Mouse (Mus musculus): Measurements from ENCODE around the gene Ago3. TPM values are rescaled to one million over a fixed set of nuclear protein-coding genes. Genes with fewer than 3 reads are reported as not detected.

Ago3 gene
- total RNA-seq, 2 experiments from 2014 or later: 14.5 to 15.0 TPM

- intact Hi-C loops (cut with DNase I): no loop called here
- DNase-seq: no peak
These were observed 542 bp downstream of the Ago3 start for GRCm38 (mm10) chr4:126428682-126429346.

GRCm38 (mm10) chr4:126423866-126424265, 5.5 kb downstream of the Ago3 start:
- no peak for DNase-seq
- intact Hi-C loops (cut with DNase I): no loop called here

- intact Hi-C loops (cut with DNase I): no loop called here
- no peak for DNase-seq
These were observed 13.6 kb downstream of the Ago3 start for GRCm38 (mm10) chr4:126415707-126416106.

GRCm38 (mm10) chr4:126412526-126412925, 16.8 kb downstream of the Ago3 start:
- intact Hi-C loops (cut with DNase I): no loop called here
- no peak for DNase-seq

- peak; percentile 8 to 29 for DNase-seq
- intact Hi-C loops (cut with DNase I): no loop called here
These were observed 57.9 kb downstream of the Ago3 start for GRCm38 (mm10) chr4:126371497-126371896.

GRCm38 (mm10) chr4:126360069-126360468, 69.3 kb downstream of the Ago3 start:
- no peak for DNase-seq
- intact Hi-C loops (cut with DNase I): no loop called here

GRCm38 (mm10) chr4:126343451-126343850, 85.9 kb downstream of the Ago3 start:
- no peak for DNase-seq
- intact Hi-C loops (cut with DNase I): no loop called here

- intact Hi-C loops (cut with DNase I): no loop called here
These were observed 89.9 kb downstream of the Ago3 start for GRCm38 (mm10) chr4:126339461-126339860.

GRCm38 (mm10) chr4:126332358-126332757, 97.0 kb downstream of the Ago3 start:
- no peak for DNase-seq
- intact Hi-C loops (cut with DNase I): no loop called here

More at GRCm38 (mm10) chr4:126339461-126339860, 89.9 kb downstream of the Ago3 start:
- DNase-seq: no peak

GRCm38 (mm10) chr4:126331751-126332150, 97.6 kb downstream of the Ago3 start:
- DNase-seq: no peak
- intact Hi-C loops (cut with DNase I): no loop called here

GRCm38 (mm10) chr4:126330295-126330694, 99.1 kb downstream of the Ago3 start:
- no peak for DNase-seq
- intact Hi-C loops (cut with DNase I): no loop called here

GRCm38 (mm10) chr4:126326036-126326435, 103.3 kb downstream of the Ago3 start:
- no peak for DNase-seq
- intact Hi-C loops (cut with DNase I): no loop called here

GRCm38 (mm10) chr4:126325281-126325861, 104.0 kb downstream of the Ago3 start, which contains the start of gene Tekt2:
Gene Tekt2 (minus strand): TSS chr4:126325688.
- DNase-seq: no peak
- intact Hi-C loops (cut with DNase I): no loop called here

- no peak for DNase-seq
- intact Hi-C loops (cut with DNase I): no loop called here
These were observed 104.5 kb downstream of the Ago3 start for GRCm38 (mm10) chr4:126324861-126325260.

GRCm38 (mm10) chr4:126322646-126323045, 106.7 kb downstream of the Ago3 start:
- no peak for DNase-seq
- intact Hi-C loops (cut with DNase I): no loop called here

- intact Hi-C loops (cut with DNase I): no loop called here
- no peak for DNase-seq
These were observed 107.4 kb downstream of the Ago3 start for GRCm38 (mm10) chr4:126321854-126322511.

GRCm38 (mm10) chr4:126321111-126321853, 108.1 kb downstream of the Ago3 start, which contains the start of gene Adprhl2:
Gene Adprhl2 (minus strand): TSS chr4:126321703.
- intact Hi-C loops (cut with DNase I): no loop called here
- peak; percentile 99 to 100 for DNase-seq

GRCm38 (mm10) chr4:126319806-126320205, 109.5 kb downstream of the Ago3 start:
- no peak for DNase-seq
- intact Hi-C loops (cut with DNase I): no loop called here

GRCm38 (mm10) chr4:126316443-126317040, 112.8 kb downstream of the Ago3 start:
- no peak for DNase-seq
- intact Hi-C loops (cut with DNase I): no loop called here

- intact Hi-C loops (cut with DNase I): no loop called here
- DNase-seq: peak; percentile 47 to 49
These were observed 113.4 kb downstream of the Ago3 start for GRCm38 (mm10) chr4:126315931-126316330.

Measured in heart, postnatal 14 days (tissue).